Mouse (Mus musculus) E14TG2a.4 (cell line): ENCODE measurements around the gene Commd8.

Source experiments
- CTCF ChIP-seq: conservative IDR thresholded peaks from 2 replicates; pipeline ENCODE4 v1.5.1; 2014; ENCODE audit warnings: low read length
- NANOG ChIP-seq: IDR thresholded peaks from 2 replicates; pipeline ENCODE4 v1.6.1; 2014; ENCODE audit warnings: borderline replicate concordance, low read length, mixed read lengths
- POU5F1 ChIP-seq: IDR thresholded peaks from 2 replicates; pipeline ENCODE4 v1.6.1; 2014; ENCODE audit warnings: low read length, borderline replicate concordance

DNA sequence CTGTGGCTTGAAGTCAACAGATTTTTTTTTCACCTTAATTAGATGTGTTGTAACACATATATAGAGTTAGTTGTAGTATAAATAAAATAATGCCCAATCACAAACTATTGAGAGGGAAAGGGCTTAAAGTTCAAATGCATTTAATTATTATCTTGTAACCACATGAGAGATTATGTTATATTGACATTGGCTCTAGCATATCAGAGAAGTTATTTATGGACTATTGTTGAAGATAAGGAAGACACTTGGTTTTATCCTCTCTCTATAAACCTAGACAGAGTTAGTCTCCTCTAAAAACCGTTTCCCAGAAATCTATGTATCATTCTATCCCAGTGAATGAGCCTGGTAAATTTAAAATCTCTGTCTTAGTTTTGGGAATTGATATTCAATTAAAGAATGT is 5.5 kb upstream of the Commd8 start:
- no peak for TF ChIP-seq CTCF
- TF ChIP-seq POU5F1 = no peak
- no peak for TF ChIP-seq NANOG
